Mouse (Mus musculus): ENCODE data around the gene Emc4.

Emc4 gene

DNA sequence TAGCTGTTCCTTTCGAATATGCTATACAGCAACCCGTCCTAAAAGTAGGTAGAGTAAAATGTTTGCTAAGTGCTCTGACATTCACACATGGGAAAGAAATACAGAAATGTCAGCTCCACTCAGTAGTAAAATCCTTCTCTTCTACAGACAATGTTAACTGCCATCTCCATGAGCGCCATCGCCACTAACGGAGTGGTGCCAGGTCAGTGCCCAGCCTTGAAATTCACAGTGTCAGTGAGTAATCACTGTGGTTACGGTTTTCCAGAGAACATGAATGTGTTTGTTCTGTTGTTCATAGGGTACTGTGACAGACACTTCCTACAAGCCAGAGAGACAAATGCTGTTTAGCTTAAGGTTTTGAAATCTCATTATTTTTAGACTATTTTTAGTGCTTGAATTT lies 30.6 kb downstream of the Emc4 start:
- no peak for DNase-seq

DNA sequence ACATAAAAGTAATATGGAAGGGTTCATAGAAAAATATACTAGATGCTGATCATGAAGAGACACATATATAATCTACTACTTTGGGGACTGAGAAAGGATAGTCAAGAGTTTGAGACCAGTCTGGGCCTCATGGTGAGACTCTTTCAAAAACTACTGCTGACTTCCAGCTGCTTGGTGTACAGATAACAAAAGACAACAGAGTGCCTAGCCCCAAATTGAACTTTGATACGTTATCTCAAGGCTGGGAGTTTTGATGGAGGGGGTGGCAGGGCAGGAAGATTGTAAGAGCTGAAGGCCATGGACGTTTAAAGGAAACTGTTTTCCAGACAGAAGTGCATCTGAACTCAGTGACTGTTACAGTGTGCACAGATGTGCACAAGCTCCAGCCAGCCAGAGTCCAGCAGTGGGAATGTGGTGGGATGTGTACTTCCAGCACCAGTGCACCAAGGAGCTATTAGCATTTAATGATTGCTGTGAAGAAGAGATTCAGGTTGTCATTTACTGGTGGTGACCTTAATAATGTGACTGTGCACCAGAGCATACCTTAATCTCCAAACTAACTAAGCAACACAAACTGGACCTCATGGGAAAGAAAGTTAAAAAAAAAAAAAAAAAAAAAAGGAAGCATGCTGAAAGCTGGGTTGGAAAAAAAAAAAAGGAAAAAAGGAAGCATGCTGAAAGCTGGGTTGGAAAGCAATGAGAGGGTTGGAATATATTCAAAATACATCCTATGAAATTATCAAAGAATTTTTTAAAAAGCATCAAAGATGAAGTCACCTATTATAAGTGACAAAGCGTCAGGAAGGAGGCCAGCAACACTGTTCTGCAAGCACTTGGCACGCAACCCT lies 35.6 kb downstream of the Emc4 start:
- DNase-seq, result no peak

DNA sequence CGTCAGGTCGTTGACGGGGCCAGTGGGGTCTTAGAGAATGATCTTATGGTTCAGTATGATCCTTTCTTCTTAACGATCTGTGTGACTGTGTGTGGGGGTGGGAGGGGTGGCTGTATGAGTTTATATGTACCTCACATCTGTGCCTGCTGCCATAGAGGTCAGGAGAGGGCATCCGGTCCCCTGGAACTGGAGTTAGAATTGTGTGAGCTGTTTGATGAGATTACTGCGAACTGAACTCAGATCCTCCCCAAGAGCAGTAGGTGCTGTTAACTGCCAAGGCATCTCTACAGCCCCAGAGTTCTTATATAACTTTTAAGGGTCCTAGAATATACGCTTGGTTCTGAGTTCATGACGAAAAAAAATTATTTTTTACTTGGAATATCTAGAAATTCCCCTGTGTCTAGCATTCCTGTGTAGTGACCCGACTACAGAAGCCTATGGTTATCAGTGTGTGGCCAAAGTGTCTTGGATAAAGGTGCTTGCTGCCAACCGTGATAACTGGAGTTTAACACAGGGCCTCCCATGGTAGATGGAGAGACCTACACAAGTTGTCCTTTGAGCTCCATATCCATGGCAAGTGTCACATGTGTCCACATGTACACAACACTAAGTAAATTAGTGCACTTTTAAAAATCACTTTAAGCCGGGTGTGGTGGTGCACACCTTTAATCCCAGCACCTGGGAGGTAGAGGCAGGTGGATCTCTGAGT lies 39.6 kb downstream of the Emc4 start:
- DNase-seq, result no peak

DNA sequence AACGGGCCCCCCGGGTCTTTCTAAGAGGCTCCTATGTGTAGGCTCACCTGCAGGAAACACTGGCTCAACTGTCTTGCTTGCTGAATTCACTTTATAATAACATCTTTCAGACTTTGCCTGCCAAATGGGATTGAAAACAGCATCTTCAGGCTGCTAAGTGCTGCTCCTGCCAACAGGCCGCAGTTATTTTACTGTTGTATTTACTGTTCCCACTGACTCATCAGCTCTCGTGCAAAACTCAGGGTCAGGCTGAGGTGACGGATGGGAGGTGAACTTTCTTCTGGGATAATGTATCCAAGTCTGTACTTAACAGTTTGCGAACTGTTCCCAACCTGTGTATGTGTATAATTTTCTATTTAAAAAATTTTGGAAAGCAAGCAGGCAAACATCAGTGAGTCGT lies 48.9 kb downstream of the Emc4 start:
- no peak for DNase-seq

DNA sequence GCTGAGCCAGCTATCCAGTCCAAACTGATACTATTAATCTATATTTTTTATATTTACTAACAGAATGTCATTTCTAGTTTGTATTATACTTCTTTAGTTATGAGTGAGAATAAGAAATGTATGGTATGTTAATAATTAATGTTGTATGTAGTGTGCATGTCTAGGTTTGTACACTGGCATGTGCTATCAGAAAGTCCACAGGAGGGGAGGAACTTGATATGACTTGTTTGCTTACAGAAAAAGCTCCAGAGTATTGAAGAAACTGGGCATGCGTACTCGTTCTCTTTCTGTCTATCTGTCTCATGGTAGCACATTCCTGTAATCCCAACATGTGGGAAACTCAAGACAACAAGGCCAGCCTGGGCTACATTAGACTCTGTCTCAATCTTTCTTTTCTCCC lies 49.6 kb downstream of the Emc4 start:
- no peak for DNase-seq

DNA sequence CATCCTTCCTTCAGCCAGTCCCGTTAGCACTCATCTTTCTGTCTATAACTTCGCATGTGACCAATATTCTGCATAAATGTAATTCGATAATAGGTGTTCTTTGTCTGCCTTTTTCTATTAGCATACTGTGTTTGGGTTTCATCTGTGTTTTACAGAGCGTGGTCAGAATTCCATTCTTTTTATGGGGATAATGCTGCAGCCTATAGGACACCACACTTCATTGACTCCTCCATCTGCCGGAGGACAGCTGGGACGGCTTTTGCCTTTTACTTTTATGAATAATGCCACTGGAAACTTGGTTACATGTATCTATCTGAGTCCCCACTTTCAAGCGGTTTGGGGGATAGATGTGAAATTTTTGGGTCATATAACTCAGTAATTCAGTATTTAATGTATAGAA lies 52.2 kb downstream of the Emc4 start:
- no peak for DNase-seq
